Mouse (Mus musculus) liver, postnatal 0 days (tissue): ENCODE data around the gene Cryaa.

Source experiments
- CTCF ChIP-seq: sonication (generic); IDR thresholded peaks from 2 replicates; pipeline ENCODE4 v1.5.1; 2016; ENCODE audit warnings: antibody characterized with exemption, low read depth
- EP300 ChIP-seq: IDR thresholded peaks from 2 replicates; pipeline ENCODE4 v1.6.1; 2016; ENCODE audit warnings: antibody characterized with exemption, low read depth, mild to moderate bottlenecking

DNA sequence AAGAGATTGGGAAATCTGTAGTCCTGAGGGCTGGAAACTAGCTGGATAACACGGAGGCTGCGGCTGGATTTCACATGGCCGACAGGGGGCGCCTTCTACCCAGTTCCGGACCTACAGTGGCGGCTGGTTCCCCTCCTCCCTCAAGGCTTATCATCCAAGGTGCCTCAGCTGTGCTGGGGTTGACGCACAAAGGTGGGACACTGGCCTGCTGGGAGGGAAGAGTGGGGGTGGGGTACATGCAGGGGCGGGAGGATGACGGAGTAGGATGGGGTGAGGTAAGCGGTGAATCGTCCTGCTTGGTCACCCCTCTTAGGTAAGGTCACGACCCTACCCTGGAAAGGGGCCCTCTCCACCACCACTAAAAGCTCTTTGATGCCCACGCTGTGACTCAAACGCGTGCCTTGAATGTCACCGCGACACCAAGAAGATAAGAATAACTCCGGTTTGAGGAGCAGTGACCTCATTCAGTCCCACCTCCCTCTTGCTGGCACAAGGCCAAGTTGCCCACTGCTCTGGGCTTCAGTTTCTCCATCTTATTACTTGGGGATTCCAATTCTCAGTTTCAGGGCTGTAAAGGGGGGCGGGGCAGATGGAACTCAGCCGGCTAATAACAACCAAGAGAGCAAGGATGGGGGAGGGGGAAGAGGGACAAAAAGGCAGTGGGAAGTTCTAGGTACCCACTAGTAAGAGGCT, 15.9 kb downstream of the Cryaa start:
- TF ChIP-seq EP300 (no peak), CTCF (peak; percentile 87)
